Mouse (Mus musculus) kidney, postnatal 4 days (tissue): ENCODE data around the gene Slc38a3.

Experiments
- DNase-seq, 2 experiments: peaks; one replicate each; pipeline ENCODE4 v3.0.0; 2021; ENCODE audit warnings: mixed read lengths in 2 of 2

The Slc38a3 gene

GRCm38 (mm10) chr9:107695441-107696105 lies 26.2 kb upstream of the Slc38a3 start:
- DNase-seq: no peak

- DNase-seq: peak in 1 of 2 experiments; percentile 61
Measured at GRCm38 (mm10) chr9:107694627-107695026, 25.3 kb upstream of the Slc38a3 start.

GRCm38 (mm10) chr9:107693433-107693987 lies 24.2 kb upstream of the Slc38a3 start:
- no peak for DNase-seq

GRCm38 (mm10) chr9:107692785-107693184 lies 23.5 kb upstream of the Slc38a3 start:
- no peak for DNase-seq

- no peak for DNase-seq
Measured at GRCm38 (mm10) chr9:107690391-107690790, 21.1 kb upstream of the Slc38a3 start.

- no peak for DNase-seq
Measured at GRCm38 (mm10) chr9:107688939-107689338, 19.6 kb upstream of the Slc38a3 start.

- no peak for DNase-seq
Measured at GRCm38 (mm10) chr9:107688415-107688814, 19.1 kb upstream of the Slc38a3 start.

- DNase-seq: peak; percentile 86 to 90
Measured at GRCm38 (mm10) chr9:107685231-107685981, 16.1 kb upstream of the Slc38a3 start.

GRCm38 (mm10) chr9:107682405-107682804 lies 13.1 kb upstream of the Slc38a3 start:
- no peak for DNase-seq

GRCm38 (mm10) chr9:107679501-107679900 lies 10.2 kb upstream of the Slc38a3 start, which contains the start of gene Gnat1:
Gene Gnat1, minus strand, starts transcription at chr9:107679712.
- no peak for DNase-seq

- no peak for DNase-seq
Measured at GRCm38 (mm10) chr9:107678861-107679260, 9.5 kb upstream of the Slc38a3 start.

- DNase-seq: peak; percentile 77 to 83
Measured at GRCm38 (mm10) chr9:107677819-107678526, 8.6 kb upstream of the Slc38a3 start.

GRCm38 (mm10) chr9:107677091-107677784 lies 7.9 kb upstream of the Slc38a3 start:
- DNase-seq: peak; percentile 67 to 74

- peak in 1 of 2 experiments; percentile 32 for DNase-seq
Measured at GRCm38 (mm10) chr9:107676302-107676701, 7.0 kb upstream of the Slc38a3 start.

GRCm38 (mm10) chr9:107675671-107676301 lies 6.5 kb upstream of the Slc38a3 start:
- peak; percentile 85 to 89 for DNase-seq

GRCm38 (mm10) chr9:107674609-107675429 lies 5.5 kb upstream of the Slc38a3 start:
- DNase-seq: peak in 1 of 2 experiments; percentile 55

- peak; percentile 49 to 74 for DNase-seq
Measured at GRCm38 (mm10) chr9:107670259-107670658, 929 bp upstream of the Slc38a3 start.

GRCm38 (mm10) chr9:107668916-107669315 lies 414 bp downstream of the Slc38a3 start:
- DNase-seq: peak in 1 of 2 experiments; percentile 54

- DNase-seq: no peak
Measured at GRCm38 (mm10) chr9:107668011-107668410, 1.3 kb downstream of the Slc38a3 start.

GRCm38 (mm10) chr9:107667219-107667618 lies 2.1 kb downstream of the Slc38a3 start:
- peak; percentile 80 to 87 for DNase-seq

GRCm38 (mm10) chr9:107666751-107667205 lies 2.6 kb downstream of the Slc38a3 start:
- DNase-seq: peak; percentile 38 to 65
